Mouse (Mus musculus): ENCODE results near the gene Dennd1a. TPM values are rescaled to one million over a fixed set of nuclear protein-coding genes. Genes with fewer than 3 reads are reported as not detected.

The Dennd1a gene
- polyA plus RNA-seq, 1 experiment = 7.2 TPM

- DNase-seq (ENCODE audit: low spot score) = no peak
These were observed 121.2 kb downstream of the Dennd1a start for GRCm38 (mm10) chr2:38165966-38166365.

GRCm38 (mm10) chr2:38164326-38165035 lies 122.7 kb downstream of the Dennd1a start:
- no peak for DNase-seq (ENCODE audit: low spot score)

GRCm38 (mm10) chr2:38162486-38162885 lies 124.7 kb downstream of the Dennd1a start:
- no peak for DNase-seq (ENCODE audit: low spot score)

- no peak for DNase-seq (ENCODE audit: low spot score)
These were observed 125.7 kb downstream of the Dennd1a start for GRCm38 (mm10) chr2:38161484-38161883.

- no peak for DNase-seq (ENCODE audit: low spot score)
These were observed 127.5 kb downstream of the Dennd1a start for GRCm38 (mm10) chr2:38159736-38160135.

GRCm38 (mm10) chr2:38157002-38157401 lies 130.2 kb downstream of the Dennd1a start:
- no peak for DNase-seq (ENCODE audit: low spot score)

GRCm38 (mm10) chr2:38156001-38156400 lies 131.2 kb downstream of the Dennd1a start:
- DNase-seq (ENCODE audit: low spot score) = no peak

- DNase-seq (ENCODE audit: low spot score) = no peak
These were observed 142.4 kb downstream of the Dennd1a start for GRCm38 (mm10) chr2:38144831-38145230.

GRCm38 (mm10) chr2:38144067-38144779 lies 143.0 kb downstream of the Dennd1a start:
- no peak for DNase-seq (ENCODE audit: low spot score)

GRCm38 (mm10) chr2:38142905-38143304 lies 144.3 kb downstream of the Dennd1a start:
- DNase-seq (ENCODE audit: low spot score) = no peak

- no peak for DNase-seq (ENCODE audit: low spot score)
These were observed 145.0 kb downstream of the Dennd1a start for GRCm38 (mm10) chr2:38142210-38142609.

- DNase-seq (ENCODE audit: low spot score) = no peak
These were observed 147.7 kb downstream of the Dennd1a start for GRCm38 (mm10) chr2:38139536-38139935.

- DNase-seq (ENCODE audit: low spot score) = no peak
These were observed 150.1 kb downstream of the Dennd1a start for GRCm38 (mm10) chr2:38137086-38137485.

GRCm38 (mm10) chr2:38135427-38135826 lies 151.8 kb downstream of the Dennd1a start:
- DNase-seq (ENCODE audit: low spot score) = no peak

GRCm38 (mm10) chr2:38133036-38133825 lies 154.0 kb downstream of the Dennd1a start:
- no peak for DNase-seq (ENCODE audit: low spot score)

- DNase-seq (ENCODE audit: low spot score) = no peak
These were observed 154.9 kb downstream of the Dennd1a start for GRCm38 (mm10) chr2:38132233-38132822.

GRCm38 (mm10) chr2:38131538-38131937 lies 155.7 kb downstream of the Dennd1a start:
- DNase-seq (ENCODE audit: low spot score) = no peak

GRCm38 (mm10) chr2:38129961-38130802 lies 157.0 kb downstream of the Dennd1a start:
- DNase-seq (ENCODE audit: low spot score) = no peak

- no peak for DNase-seq (ENCODE audit: low spot score)
These were observed 160.8 kb downstream of the Dennd1a start for GRCm38 (mm10) chr2:38126383-38126732.

- DNase-seq (ENCODE audit: low spot score) = no peak
These were observed 161.4 kb downstream of the Dennd1a start for GRCm38 (mm10) chr2:38125671-38126382.

- DNase-seq (ENCODE audit: low spot score) = no peak
These were observed 162.5 kb downstream of the Dennd1a start for GRCm38 (mm10) chr2:38124727-38125126.

Data from urinary bladder, adult 2 months (tissue).